Mouse (Mus musculus): Measurements from ENCODE around the gene Fndc3b. TPM values are rescaled to one million over a fixed set of nuclear protein-coding genes. Genes with fewer than 3 reads are reported as not detected.
A peak's percentile ranks its signal among the peaks of the same experiment; 100 is the strongest.

Gene Fndc3b
- polyA plus RNA-seq, 1 experiment from 2014 or later: 4.7 TPM

DNA sequence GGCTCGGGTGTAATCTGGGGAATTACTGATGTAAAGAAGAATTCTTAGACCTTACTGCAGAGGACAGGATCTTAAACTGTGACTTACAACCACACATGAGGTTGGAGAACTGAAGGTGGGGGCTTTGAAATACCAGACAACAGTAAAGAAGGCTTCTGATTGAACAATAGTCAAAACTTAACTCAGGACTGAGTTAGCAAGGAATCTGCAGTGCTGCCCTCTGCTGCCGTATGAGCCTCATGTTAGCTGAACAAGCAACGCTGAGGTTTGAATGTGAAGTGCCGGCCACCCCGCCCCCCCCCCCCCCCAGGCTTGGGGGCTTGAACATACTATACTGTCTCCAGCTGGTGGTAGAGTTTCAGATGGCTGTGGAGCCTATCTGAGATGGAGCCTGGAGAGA, 194.6 kb downstream of the Fndc3b start:
- DNase-seq (ENCODE audit: low spot score): no peak
- Histone ChIP-seq H3K9ac (ENCODE audit: low read length) (no peak overlapping the region), H3K4me1 (ENCODE audit: control insufficient read depth, insufficient read depth, low read length) (no peaks in the 10 kb centered on the region), H3K4me3 (ENCODE audit: low read depth, low read length) (no peak overlapping the region), H3K9me3 (replicated peaks; ENCODE audit: control insufficient read depth, low read length) (no peaks in the 10 kb centered on the region), H3K27me3 (replicated peaks; ENCODE audit: control insufficient read depth, insufficient read depth, low read length) (no peaks in the 10 kb centered on the region), H3K36me3 (ENCODE audit: control insufficient read depth, insufficient read depth, low read length) (no peaks in the 10 kb centered on the region), H3K27ac (ENCODE audit: low read depth, low read length) (no peak overlapping the region), H3K4me2 (ENCODE audit: low read length) (no peak overlapping the region)
- WGBS: 31% methylated on average over 5 of the region's 5 CpGs
- no peak for ATAC-seq

- ATAC-seq: no peak
- 75% methylated on average over 10 of the region's 10 CpGs for WGBS
Measured at GRCm38 (mm10) chr3:27511765-27512164, 199.3 kb downstream of the Fndc3b start.

GRCm38 (mm10) chr3:27506886-27507285, 204.2 kb downstream of the Fndc3b start:
- no peak overlapping the region for H3K4me3 ChIP-seq (ENCODE audit: low read depth, low read length)
- DNase-seq (ENCODE audit: low spot score): no peak
- ATAC-seq: no peak
- no peaks in the 10 kb centered on the region for H3K36me3 ChIP-seq (ENCODE audit: control insufficient read depth, insufficient read depth, low read length)
- 90% methylated on average over 3 of the region's 3 CpGs for WGBS
- H3K4me2 ChIP-seq (ENCODE audit: low read length): no peak overlapping the region
- H3K9me3 ChIP-seq (replicated peaks; ENCODE audit: control insufficient read depth, low read length): no peaks in the 10 kb centered on the region
- H3K27ac ChIP-seq (ENCODE audit: low read depth, low read length): no peak overlapping the region
- H3K4me1 ChIP-seq (ENCODE audit: control insufficient read depth, insufficient read depth, low read length): no peaks in the 10 kb centered on the region
- no peaks in the 10 kb centered on the region for H3K27me3 ChIP-seq (replicated peaks; ENCODE audit: control insufficient read depth, insufficient read depth, low read length)
- H3K9ac ChIP-seq (ENCODE audit: low read length): no peak overlapping the region

More at GRCm38 (mm10) chr3:27511765-27512164, 199.3 kb downstream of the Fndc3b start:
- H3K4me3 ChIP-seq (ENCODE audit: low read depth, low read length): no peak overlapping the region
- H3K27ac ChIP-seq (ENCODE audit: low read depth, low read length): no peak overlapping the region
- H3K4me1 ChIP-seq (ENCODE audit: control insufficient read depth, insufficient read depth, low read length): no peaks in the 10 kb centered on the region
- no peak overlapping the region for H3K4me2 ChIP-seq (ENCODE audit: low read length)
- no peak overlapping the region for H3K9ac ChIP-seq (ENCODE audit: low read length)
- H3K27me3 ChIP-seq (replicated peaks; ENCODE audit: control insufficient read depth, insufficient read depth, low read length): no peaks in the 10 kb centered on the region
- no peaks in the 10 kb centered on the region for H3K9me3 ChIP-seq (replicated peaks; ENCODE audit: control insufficient read depth, low read length)
- DNase-seq (ENCODE audit: low spot score): no peak
- no peaks in the 10 kb centered on the region for H3K36me3 ChIP-seq (ENCODE audit: control insufficient read depth, insufficient read depth, low read length)

DNA sequence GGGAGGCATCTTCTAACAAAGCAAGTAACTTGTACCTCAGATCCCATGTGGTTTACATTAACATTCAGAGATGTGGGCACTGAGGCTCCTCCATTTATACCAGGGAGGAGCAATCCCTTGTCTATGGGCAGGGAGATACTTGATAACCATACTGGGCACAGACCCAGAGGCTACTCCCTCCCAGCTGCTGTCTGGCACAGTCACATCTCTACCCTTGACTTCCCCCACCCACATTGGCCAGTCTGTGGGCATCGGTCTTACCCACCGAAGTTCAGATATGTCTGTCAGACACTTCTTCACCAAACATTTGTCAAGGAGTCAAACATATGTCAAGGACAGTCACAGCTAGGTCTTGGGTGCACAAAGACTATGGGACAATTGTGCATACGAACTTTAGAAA, 205.5 kb downstream of the Fndc3b start:
- Histone ChIP-seq H3K36me3 (ENCODE audit: control insufficient read depth, insufficient read depth, low read length) (no peaks in the 10 kb centered on the region), H3K9me3 (replicated peaks; ENCODE audit: control insufficient read depth, low read length) (no peaks in the 10 kb centered on the region), H3K4me3 (ENCODE audit: low read depth, low read length) (no peak overlapping the region), H3K4me2 (ENCODE audit: low read length) (no peak overlapping the region), H3K4me1 (ENCODE audit: control insufficient read depth, insufficient read depth, low read length) (no peaks in the 10 kb centered on the region), H3K27ac (ENCODE audit: low read depth, low read length) (no peak overlapping the region), H3K9ac (ENCODE audit: low read length) (no peak overlapping the region), H3K27me3 (replicated peaks; ENCODE audit: control insufficient read depth, insufficient read depth, low read length) (no peaks in the 10 kb centered on the region)
- WGBS: 86% methylated on average over 3 of the region's 3 CpGs
- no peak for ATAC-seq
- DNase-seq (ENCODE audit: low spot score): no peak

GRCm38 (mm10) chr3:27503279-27504038, 207.6 kb downstream of the Fndc3b start:
- H3K27me3 ChIP-seq (replicated peaks; ENCODE audit: control insufficient read depth, insufficient read depth, low read length): no peaks in the 10 kb centered on the region
- DNase-seq (ENCODE audit: low spot score): no peak
- H3K9me3 ChIP-seq (replicated peaks; ENCODE audit: control insufficient read depth, low read length): 0 out of 2 replicates have a peak, but pooled peaks cover 4% of the 10 kb centered on the region
- H3K27ac ChIP-seq (ENCODE audit: low read depth, low read length): no peak overlapping the region
- no peak overlapping the region for H3K4me2 ChIP-seq (ENCODE audit: low read length)
- 96% methylated on average over 7 of the region's 7 CpGs for WGBS
- H3K9ac ChIP-seq (ENCODE audit: low read length): no peak overlapping the region
- no peak for ATAC-seq
- no peaks in the 10 kb centered on the region for H3K36me3 ChIP-seq (ENCODE audit: control insufficient read depth, insufficient read depth, low read length)
- H3K4me3 ChIP-seq (ENCODE audit: low read depth, low read length): no peak overlapping the region
- no peaks in the 10 kb centered on the region for H3K4me1 ChIP-seq (ENCODE audit: control insufficient read depth, insufficient read depth, low read length)

GRCm38 (mm10) chr3:27495296-27496073, 215.6 kb downstream of the Fndc3b start:
- 38% methylated on average over 14 of the region's 14 CpGs for WGBS
- peak; percentile 8 for DNase-seq (ENCODE audit: low spot score)
- Histone ChIP-seq H3K9ac (ENCODE audit: low read length) (no peak overlapping the region), H3K36me3 (ENCODE audit: control insufficient read depth, insufficient read depth, low read length) (peaks cover 3% of the 10 kb centered on the region; the same call in 1 of the 2 replicates), H3K4me1 (ENCODE audit: control insufficient read depth, insufficient read depth, low read length) (no peaks in the 10 kb centered on the region), H3K4me2 (ENCODE audit: low read length) (no peak overlapping the region), H3K27ac (ENCODE audit: low read depth, low read length) (no peak overlapping the region), H3K9me3 (replicated peaks; ENCODE audit: control insufficient read depth, low read length) (0 out of 2 replicates have a peak, but pooled peaks cover 4% of the 10 kb centered on the region), H3K4me3 (ENCODE audit: low read depth, low read length) (no peak overlapping the region), H3K27me3 (replicated peaks; ENCODE audit: control insufficient read depth, insufficient read depth, low read length) (no peaks in the 10 kb centered on the region)
- no peak for ATAC-seq

DNA sequence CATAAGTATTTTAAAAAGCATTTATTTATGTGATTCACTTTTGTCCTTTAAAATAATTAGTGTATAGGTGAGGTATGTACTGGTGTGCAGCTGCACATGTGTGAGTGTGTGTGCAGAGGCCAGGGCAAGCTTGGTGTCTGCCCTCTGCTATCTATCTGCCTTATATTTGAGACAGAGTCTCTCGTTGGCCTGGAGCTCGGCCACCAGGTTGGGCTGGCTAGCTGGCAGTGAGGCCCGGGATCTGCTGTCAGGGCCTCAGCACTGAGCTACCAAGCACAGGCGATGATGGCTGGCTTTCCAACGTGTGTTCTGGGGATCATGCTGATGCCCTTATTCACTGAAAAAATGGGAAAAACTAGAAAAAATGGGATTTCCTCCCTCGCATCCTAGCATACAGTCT, 216.4 kb downstream of the Fndc3b start:
- 79% methylated on average over 6 of the region's 6 CpGs for WGBS

DNA sequence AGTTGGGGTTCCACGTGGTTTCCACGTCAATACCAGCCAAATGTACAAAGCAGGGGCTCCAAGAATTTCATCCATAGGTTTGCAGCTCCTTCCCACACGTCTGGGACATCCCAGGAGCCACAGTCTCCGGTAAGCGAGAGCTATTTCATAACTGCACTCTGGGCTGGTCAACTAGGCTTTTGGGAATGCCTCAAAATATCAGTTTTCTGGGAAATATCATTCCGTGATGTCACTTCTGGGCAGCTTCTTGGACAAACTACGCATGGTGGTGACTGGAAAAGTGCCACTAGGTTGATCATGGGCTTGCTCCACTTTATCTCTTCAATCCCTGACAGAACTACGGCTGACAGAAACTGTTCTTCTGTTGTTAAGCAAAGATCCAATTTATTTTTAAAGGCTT, 217.0 kb downstream of the Fndc3b start:
- Histone ChIP-seq H3K27me3 (replicated peaks; ENCODE audit: control insufficient read depth, insufficient read depth, low read length) (no peaks in the 10 kb centered on the region), H3K9ac (ENCODE audit: low read length) (no peak overlapping the region), H3K4me2 (ENCODE audit: low read length) (no peak overlapping the region), H3K9me3 (replicated peaks; ENCODE audit: control insufficient read depth, low read length) (no peaks in the 10 kb centered on the region), H3K27ac (ENCODE audit: low read depth, low read length) (no peak overlapping the region), H3K36me3 (ENCODE audit: control insufficient read depth, insufficient read depth, low read length) (peaks cover 3% of the 10 kb centered on the region; the same call in 1 of the 2 replicates), H3K4me1 (ENCODE audit: control insufficient read depth, insufficient read depth, low read length) (no peaks in the 10 kb centered on the region), H3K4me3 (ENCODE audit: low read depth, low read length) (no peak overlapping the region)
- DNase-seq (ENCODE audit: low spot score) (no peak), ATAC-seq (no peak)
- 93% methylated on average over 8 of the region's 8 CpGs for WGBS

More for the DNA sequence above, 216.4 kb downstream of the Fndc3b start:
- no peak overlapping the region for H3K27ac ChIP-seq (ENCODE audit: low read depth, low read length)
- no peaks in the 10 kb centered on the region for H3K4me1 ChIP-seq (ENCODE audit: control insufficient read depth, insufficient read depth, low read length)
- no peak overlapping the region for H3K9ac ChIP-seq (ENCODE audit: low read length)
- H3K4me3 ChIP-seq (ENCODE audit: low read depth, low read length): no peak overlapping the region
- DNase-seq (ENCODE audit: low spot score): no peak
- H3K36me3 ChIP-seq (ENCODE audit: control insufficient read depth, insufficient read depth, low read length): peaks cover 3% of the 10 kb centered on the region; the same call in 1 of the 2 replicates
- no peaks in the 10 kb centered on the region for H3K27me3 ChIP-seq (replicated peaks; ENCODE audit: control insufficient read depth, insufficient read depth, low read length)
- no peak for ATAC-seq
- H3K9me3 ChIP-seq (replicated peaks; ENCODE audit: control insufficient read depth, low read length): no peaks in the 10 kb centered on the region
- no peak overlapping the region for H3K4me2 ChIP-seq (ENCODE audit: low read length)

- no peak for ATAC-seq
- Histone ChIP-seq H3K4me2 (ENCODE audit: low read length) (no peak overlapping the region), H3K36me3 (ENCODE audit: control insufficient read depth, insufficient read depth, low read length) (peaks cover 3% of the 10 kb centered on the region; the same call in 1 of the 2 replicates), H3K27me3 (replicated peaks; ENCODE audit: control insufficient read depth, insufficient read depth, low read length) (no peaks in the 10 kb centered on the region), H3K4me1 (ENCODE audit: control insufficient read depth, insufficient read depth, low read length) (no peaks in the 10 kb centered on the region), H3K4me3 (ENCODE audit: low read depth, low read length) (no peak overlapping the region), H3K9ac (ENCODE audit: low read length) (no peak overlapping the region), H3K27ac (ENCODE audit: low read depth, low read length) (no peak overlapping the region), H3K9me3 (replicated peaks; ENCODE audit: control insufficient read depth, low read length) (no peaks in the 10 kb centered on the region)
- WGBS: 79% methylated on average over 6 of the region's 6 CpGs
- no peak for DNase-seq (ENCODE audit: low spot score)
Measured at GRCm38 (mm10) chr3:27491821-27492220, 219.3 kb downstream of the Fndc3b start.
